Mouse (Mus musculus) CH12.LX (cell line): ENCODE results near the gene Best2. TPM values are rescaled to one million over a fixed set of nuclear protein-coding genes. Genes with fewer than 3 reads are reported as not detected.
A peak's percentile ranks its signal among the peaks of the same experiment; 100 is the strongest.

ENCODE experiments used
- DNase-seq: peaks from one replicate; pipeline ENCODE4 v3.0.0-alpha.2; 2013; ENCODE audit errors: extremely low read depth
- H3K27ac ChIP-seq: 2 replicates; pipeline ENCODE4 v1.5.1; 2012; ENCODE audit warnings: low read depth, mild to moderate bottlenecking, control low read depth, moderate library complexity; ENCODE audit not compliant: insufficient read depth
- H3K27me3 ChIP-seq: replicated peaks from 2 replicates; pipeline ENCODE3; 2012; ENCODE audit warnings: inconsistent platforms
- H3K36me3 ChIP-seq, 2 experiments: replicated peaks in 1 of 2; 2 replicates each; pipeline versions ENCODE3 to v1.6.1; 2012; ENCODE audit warnings: inconsistent platforms in 1 of 2, low read length in 1 of 2, mild to moderate bottlenecking in 1 of 2, mixed read lengths in 1 of 2, moderate library complexity in 1 of 2; ENCODE audit not compliant: control insufficient read depth in 1 of 2, insufficient read depth in 1 of 2
- H3K4me1 ChIP-seq, 2 experiments: 2 replicates each; pipeline ENCODE4 v1.6.1; 2012; ENCODE audit warnings: inconsistent platforms in 1 of 2, moderate library complexity in 1 of 2; ENCODE audit not compliant: insufficient read depth in 2 of 2, control insufficient read depth in 1 of 2
- H3K4me2 ChIP-seq: 2 replicates; pipeline ENCODE4 v1.6.1; 2012; ENCODE audit warnings: low read depth, mild to moderate bottlenecking, control low read depth; ENCODE audit not compliant: poor library complexity, insufficient read depth, severe bottlenecking
- H3K4me3 ChIP-seq, 3 experiments: fragments of 150-350 bp in 1 of 3; sonication (generic) in 1 of 3; replicated peaks in 1 of 3; 2 replicates each; pipeline versions ENCODE3 to v1.5.1; 2011 to 2012; ENCODE audit warnings: low read depth in 2 of 3, low read length in 2 of 3, mild to moderate bottlenecking in 2 of 3, moderate library complexity in 2 of 3, control low read depth in 1 of 3, improper control_type of control experiment in 1 of 3, inconsistent platforms in 1 of 3, mixed read lengths in 1 of 3; ENCODE audit not compliant: poor library complexity in 1 of 3
- H3K79me2 ChIP-seq: replicated peaks from 2 replicates; pipeline ENCODE4 v1.6.1; 2012; ENCODE audit warnings: mild to moderate bottlenecking, moderate library complexity; ENCODE audit not compliant: control insufficient read depth, poor library complexity, insufficient read depth, severe bottlenecking; ENCODE audit errors: extremely low read depth
- H3K9ac ChIP-seq: 2 replicates; pipeline ENCODE4 v1.6.1; 2012; ENCODE audit warnings: low read depth, mild to moderate bottlenecking, control low read depth, moderate library complexity; ENCODE audit not compliant: insufficient read depth
- H3K9me3 ChIP-seq: replicated peaks from 2 replicates; pipeline ENCODE3; 2012; ENCODE audit warnings: low read length, inconsistent platforms, mixed read lengths
- BHLHE40 ChIP-seq: IDR thresholded peaks from 2 replicates; pipeline ENCODE4 v1.6.1; 2011; ENCODE audit warnings: mild to moderate bottlenecking, low read depth, low read length, improper control_type of control experiment
- CHD1 ChIP-seq: IDR thresholded peaks from 2 replicates; pipeline ENCODE4 v1.6.1; 2012; ENCODE audit warnings: low read depth, low read length, improper control_type of control experiment, inconsistent platforms
- CTCF ChIP-seq, 2 experiments: IDR thresholded peaks in 1 of 2; conservative IDR thresholded peaks in 1 of 2; 2 replicates each; pipeline ENCODE4 v1.5.1; 2011 to 2012; ENCODE audit warnings: low read depth in 2 of 2, low read length in 2 of 2, improper control_type of control experiment in 1 of 2, inconsistent platforms in 1 of 2, mild to moderate bottlenecking in 1 of 2, moderate library complexity in 1 of 2
- ELF1 ChIP-seq: IDR thresholded peaks from 2 replicates; pipeline ENCODE4 v1.6.1; 2014; ENCODE audit warnings: low read depth, mild to moderate bottlenecking, inconsistent platforms, low read length, improper control_type of control experiment
- EP300 ChIP-seq: IDR thresholded peaks from 2 replicates; pipeline ENCODE4 v1.6.1; 2011; ENCODE audit warnings: low read length, improper control_type of control experiment
- ETS1 ChIP-seq: conservative IDR thresholded peaks from 2 replicates; pipeline ENCODE4 v1.6.1; 2012; ENCODE audit warnings: low read depth, mild to moderate bottlenecking, inconsistent platforms, low read length, improper control_type of control experiment, moderate library complexity
- GABPA ChIP-seq: IDR thresholded peaks from 2 replicates; pipeline ENCODE4 v1.6.1; 2012; ENCODE audit warnings: low read depth, low read length, improper control_type of control experiment, inconsistent platforms; ENCODE audit not compliant: insufficient replicate concordance
- IRF4 ChIP-seq: IDR thresholded peaks from 2 replicates; pipeline ENCODE4 v1.6.1; 2014; ENCODE audit warnings: low read depth, mild to moderate bottlenecking, inconsistent platforms, low read length, improper control_type of control experiment
- KAT2A ChIP-seq: IDR thresholded peaks from 2 replicates; pipeline ENCODE4 v1.6.1; 2012; ENCODE audit warnings: low read length, improper control_type of control experiment, inconsistent platforms; ENCODE audit not compliant: insufficient replicate concordance
- MAZ ChIP-seq: IDR thresholded peaks from 2 replicates; pipeline ENCODE4 v1.6.1; 2012; ENCODE audit warnings: low read depth, mild to moderate bottlenecking, inconsistent platforms, low read length, improper control_type of control experiment, moderate library complexity
- MXI1 ChIP-seq: IDR thresholded peaks from 2 replicates; pipeline ENCODE4 v1.6.1; 2011; ENCODE audit warnings: mild to moderate bottlenecking, low read depth, low read length, improper control_type of control experiment
- NELFE ChIP-seq: IDR thresholded peaks from 2 replicates; pipeline ENCODE4 v1.6.1; 2011; ENCODE audit warnings: low read depth, low read length, improper control_type of control experiment
- NRF1 ChIP-seq: IDR thresholded peaks from 2 replicates; pipeline ENCODE4 v1.6.1; 2014; ENCODE audit warnings: low read depth, mild to moderate bottlenecking, inconsistent platforms, low read length, improper control_type of control experiment, moderate library complexity
- POLR2A ChIP-seq: IDR thresholded peaks from 2 replicates; pipeline ENCODE4 v1.6.1; 2011; ENCODE audit warnings: low read depth, mild to moderate bottlenecking, improper control_type of control experiment, low read length
- POLR2AphosphoS2 ChIP-seq: IDR thresholded peaks from 2 replicates; pipeline ENCODE4 v1.6.1; 2011; ENCODE audit warnings: low read depth, low read length, improper control_type of control experiment
- RCOR1 ChIP-seq: conservative IDR thresholded peaks from 2 replicates; pipeline ENCODE4 v1.6.1; 2012; ENCODE audit warnings: low read depth, mild to moderate bottlenecking, inconsistent platforms, low read length, improper control_type of control experiment
- SIN3A ChIP-seq: IDR thresholded peaks from 2 replicates; pipeline ENCODE4 v1.6.1; 2012; ENCODE audit warnings: low read length, improper control_type of control experiment, inconsistent platforms
- SMC3 ChIP-seq: IDR thresholded peaks from 2 replicates; pipeline ENCODE4 v1.6.1; 2011; ENCODE audit warnings: low read depth, low read length, improper control_type of control experiment
- TBP ChIP-seq: conservative IDR thresholded peaks from 2 replicates; pipeline ENCODE4 v1.6.1; 2011; ENCODE audit warnings: low read depth, low read length, improper control_type of control experiment
- USF1 ChIP-seq: IDR thresholded peaks from 2 replicates; pipeline ENCODE4 v1.6.1; 2014; ENCODE audit warnings: low read depth, mild to moderate bottlenecking, inconsistent platforms, low read length, improper control_type of control experiment
- USF2 ChIP-seq: conservative IDR thresholded peaks from 2 replicates; pipeline ENCODE4 v1.6.1; 2011; ENCODE audit warnings: low read depth, low read length, improper control_type of control experiment
- ZC3H11A ChIP-seq: IDR thresholded peaks from 2 replicates; pipeline ENCODE4 v1.6.1; 2012; ENCODE audit warnings: low read depth, mild to moderate bottlenecking, inconsistent platforms, low read length, improper control_type of control experiment
- ZKSCAN1 ChIP-seq: IDR thresholded peaks from 2 replicates; pipeline ENCODE4 v1.6.1; 2012; ENCODE audit warnings: low read depth, inconsistent platforms, low read length, improper control_type of control experiment, borderline replicate concordance
- ZMIZ1 ChIP-seq: IDR thresholded peaks from 2 replicates; pipeline ENCODE4 v1.6.1; 2012; ENCODE audit warnings: low read depth, mild to moderate bottlenecking, inconsistent platforms, low read length, improper control_type of control experiment
- dilution Hi-C: fragments of 300-500 bp; cut with MboI; formaldehyde crosslinking; loops from 2 replicates; pipeline ENCODE4 v1.14.3; 2020; ENCODE audit warnings: low sequenced_read_pairs; ENCODE audit not compliant: extremely low pct_unique_long_range_greater_than_20kb, extremely low pct_ligation_motif_present
- in situ Hi-C: fragments of 300-500 bp; cut with MboI; formaldehyde crosslinking; loops from 3 replicates; pipeline ENCODE4 v1.14.3; 2019; ENCODE audit warnings: low sequenced_read_pairs, low pct_ligation_motif_present, low pct_unique_long_range_greater_than_20kb, mixed read lengths
- polyA plus RNA-seq: library from polyadenylated mRNA; unstranded; fragments of >175 nt; gene quantifications from 2 replicates; pipeline ENCODE4 v1.2.1, GENCODE M21; 2012; ENCODE audit warnings: low read depth; ENCODE audit not compliant: insufficient read length
- total RNA-seq, 2 experiments: library from RNA; depleted of rRNA; stranded (reverse); fragments of 300-350 nt in 1 of 2; fragments of >200 nt in 1 of 2; gene quantifications; 2 replicates each; pipeline ENCODE4 v1.2.3; 2012 to 2014

The Best2 gene
- total and polyA plus RNA-seq, 3 experiments = 0.23 TPM; not detected in 2

GRCm38 (mm10) chr8:84985684-84986378 lies 28.5 kb downstream of the Best2 start (continued):
- TF ChIP-seq EP300 (peak; percentile 77), IRF4 (peak; percentile 98), NRF1 (peak; percentile 68), ELF1 (peak; percentile 79), SIN3A (peak; percentile 96), USF1 (no peak; the same call in 1 of the 2 replicates), CHD1 (no peak; the same call in 1 of the 2 replicates), POLR2A (peak; percentile 52), NELFE (peak; percentile 43), MXI1 (peak; percentile 99), POLR2AphosphoS2 (no peak; the same call in 1 of the 2 replicates), ZMIZ1 (peak; percentile 59; the same call in 1 of the 2 replicates), ZC3H11A (no peak), SMC3 (no peak), ZKSCAN1 (no peak), GABPA (no peak)
- TF ChIP-seq, all 38 proteins: peak for 21

- no peaks in the 10 kb centered on the region for H3K79me2 ChIP-seq
- TF ChIP-seq USF2 (no peak), GABPA (no peak), CTCF (conservative IDR thresholded peaks at IDR 0.05 in 1 of 2, IDR thresholded peaks at IDR 0.05 in 1 of 2; ENCODE audit: low read depth in 2 of 2, low read length in 2 of 2) (no peak), RCOR1 (no peak), NRF1 (peak; percentile 22; the same call in 1 of the 2 replicates), ETS1 (no peak), MAZ (peak; percentile 1; the same call in 1 of the 2 replicates), POLR2A (peak; percentile 51), KAT2A (no peak), BHLHE40 (no peak; the same call in 1 of the 2 replicates), CHD1 (peak; percentile 67), TBP (peak; percentile 71; the same call in 1 of the 2 replicates), EP300 (peak; percentile 39; the same call in 1 of the 2 replicates)
- in situ Hi-C loops (no loop called here), dilution Hi-C loops (no loop called here)
- H3K4me3 ChIP-seq = peak overlapping the region; percentile 44 to 64 (median 56)
- peak overlapping the region; percentile 94 for H3K27ac ChIP-seq
- no peaks in the 10 kb centered on the region for H3K9me3 ChIP-seq
- peaks cover 45 to 68% of the 10 kb centered on the region in 2 experiments for H3K4me1 ChIP-seq
- H3K4me2 ChIP-seq = peak overlapping the region; percentile 90
- peak overlapping the region; percentile 89 for H3K9ac ChIP-seq
- DNase-seq = peak; percentile 81
- no peaks in the 10 kb centered on the region for H3K36me3 ChIP-seq
- no peaks in the 10 kb centered on the region for H3K27me3 ChIP-seq
These were observed 29.2 kb downstream of the Best2 start for GRCm38 (mm10) chr8:84985049-84985683.
